In genomic region chr8:71547590-71547989, GRCm38 (mm10) we compare ENCODE assay signal across 18 mouse cellular contexts. TPM values are rescaled to one million over a fixed set of nuclear protein-coding genes. Genes with fewer than 3 reads are reported as not detected.
"Had no signal": no experiment of that assay in that cellular context is flagged by ENCODE, and none has a peak within 500 bp of the region (broad histone marks: within the 10 kb centered on the region; RNA-seq: fewer than 3 reads in every experiment).

No protein-coding gene starts in this region.

- H3K27me3 ChIP-seq: liver, embryonic 13.5 days; liver, embryonic 15.5 days; lung, embryonic 15.5 days; midbrain, embryonic 12.5 days; neural tube, embryonic 12.5 days; stomach, embryonic 15.5 days had no signal

- H3K9ac ChIP-seq: liver, embryonic 13.5 days; liver, embryonic 15.5 days; liver, postnatal 0 days; lung, embryonic 15.5 days; midbrain, embryonic 12.5 days; neural tube, embryonic 12.5 days; stomach, embryonic 15.5 days had no signal

- H3K4me3 ChIP-seq: liver, embryonic 13.5 days; liver, embryonic 15.5 days; lung, embryonic 15.5 days; midbrain, embryonic 10.5 days; midbrain, embryonic 12.5 days; neural tube, embryonic 12.5 days; stomach, embryonic 15.5 days had no signal

- DNase-seq: liver, embryonic 13.5 days; liver, postnatal 0 days; lung, adult 2 months; lung, postnatal 10 days; lung, postnatal 4 days; midbrain, embryonic 14.5 days; right cerebral cortex, postnatal 14 days had no signal

- H3K4me2 ChIP-seq: liver, embryonic 11.5 days; liver, embryonic 13.5 days; liver, embryonic 15.5 days; lung, embryonic 15.5 days; midbrain, embryonic 12.5 days; neural tube, embryonic 12.5 days; stomach, embryonic 15.5 days had no signal

- H3K9me3 ChIP-seq: liver, embryonic 13.5 days; liver, embryonic 15.5 days; lung, embryonic 15.5 days; midbrain, embryonic 10.5 days; midbrain, embryonic 12.5 days; neural tube, embryonic 12.5 days; stomach, embryonic 15.5 days had no signal

- H3K27ac ChIP-seq: liver, embryonic 13.5 days; liver, embryonic 15.5 days; lung, embryonic 15.5 days; midbrain, embryonic 10.5 days; midbrain, embryonic 12.5 days; neural tube, embryonic 12.5 days; stomach, embryonic 15.5 days; stomach, postnatal 0 days had no signal

- ATAC-seq: liver, postnatal 0 days; midbrain, embryonic 16.5 days had no signal

RNA-seq across cellular contexts. Expression of gene Tmem221, which starts 11.1 kb away (rescaled TPM):
- polyA plus RNA-seq: midbrain, embryonic 14.5 days; midbrain, embryonic 16.5 days; neural tube, embryonic 14.5 days had no signal

RNA-seq across cellular contexts. Expression of gene Nxnl1, which starts 18.8 kb away (rescaled TPM):
- polyA plus RNA-seq: liver, embryonic 15.5 days; lung, adult 2 months; lung, embryonic 15.5 days; midbrain, embryonic 10.5 days; midbrain, embryonic 12.5 days; midbrain, embryonic 14.5 days; midbrain, embryonic 16.5 days; neural tube, embryonic 12.5 days; neural tube, embryonic 14.5 days; spleen, adult 2 months had no signal
